Mouse (Mus musculus): ENCODE measurements around the gene Klrc3. TPM values are rescaled to one million over a fixed set of nuclear protein-coding genes. Genes with fewer than 3 reads are reported as not detected.

The Klrc3 gene
- polyA plus RNA-seq, 1 experiment from 2014 or later = not detected

GRCm38 (mm10) chr6:129608372-129608771 lies 34.8 kb downstream of the Klrc3 start:
- no peaks in the 10 kb centered on the region for H3K27me3 ChIP-seq (replicated peaks; ENCODE audit: control insufficient read depth, insufficient read depth, low read length)
- DNase-seq (ENCODE audit: low spot score) (no peak), ATAC-seq (no peak)
- H3K36me3 ChIP-seq (ENCODE audit: control insufficient read depth, insufficient read depth, low read length) = no peaks in the 10 kb centered on the region
- no peaks in the 10 kb centered on the region for H3K4me1 ChIP-seq (ENCODE audit: control insufficient read depth, insufficient read depth, low read length)
- no peak overlapping the region for H3K4me2 ChIP-seq (ENCODE audit: low read length)
- H3K27ac ChIP-seq (ENCODE audit: low read depth, low read length) = no peak overlapping the region
- no peaks in the 10 kb centered on the region for H3K9me3 ChIP-seq (replicated peaks; ENCODE audit: control insufficient read depth, low read length)
- H3K4me3 ChIP-seq (ENCODE audit: low read depth, low read length) = no peak overlapping the region
- no peak overlapping the region for H3K9ac ChIP-seq (ENCODE audit: low read length)

GRCm38 (mm10) chr6:129591508-129591907 lies 51.6 kb downstream of the Klrc3 start, which contains the start of gene Klrd1:
Klrd1 (plus strand) TSS chr6:129591782.
- no peak within 1 kb of the TSS for H3K27ac ChIP-seq (ENCODE audit: low read depth, low read length)
- no peaks in the 10 kb centered on the region for H3K4me1 ChIP-seq (ENCODE audit: control insufficient read depth, insufficient read depth, low read length)
- WGBS = 87% methylated on average over 3 of the region's 3 CpGs
- no peak within 1 kb of the TSS for H3K4me2 ChIP-seq (ENCODE audit: low read length)
- no peaks in the 10 kb centered on the region for H3K27me3 ChIP-seq (replicated peaks; ENCODE audit: control insufficient read depth, insufficient read depth, low read length)
- no peaks in the 10 kb centered on the region for H3K36me3 ChIP-seq (ENCODE audit: control insufficient read depth, insufficient read depth, low read length)
- H3K4me3 ChIP-seq (ENCODE audit: low read depth, low read length) = no peak within 1 kb of the TSS
- ATAC-seq (no peak), DNase-seq (ENCODE audit: low spot score) (no peak)
- H3K9ac ChIP-seq (ENCODE audit: low read length) = no peak within 1 kb of the TSS
- H3K9me3 ChIP-seq (replicated peaks; ENCODE audit: control insufficient read depth, low read length) = no peaks in the 10 kb centered on the region

Small RNAs within 50 kb of the gene (microRNA-seq; reads per million reads assigned to microRNA genes)
- not detected for gene Mir680-1

Other genes starting within 250 kb of the Klrc3 start
- 1.6 and 2.0 TPM in 2 replicates for gene Clec1b, start 246.0 kb downstream of the Klrc3 start, polyA plus RNA-seq (2014; fragmentation: Nextera tagmentation; extraction: Ambion mirVana)
- 0.10 and 0.19 TPM in 2 replicates for gene Clec9a, start 234.5 kb downstream of the Klrc3 start, polyA plus RNA-seq (2014; fragmentation: Nextera tagmentation; extraction: Ambion mirVana)
- 1.3 and 1.5 TPM in 2 replicates for gene Clec1a, start 191.3 kb downstream of the Klrc3 start, polyA plus RNA-seq (2014; fragmentation: Nextera tagmentation; extraction: Ambion mirVana)
- not detected in 2 replicates for gene Olr1, start 136.2 kb downstream of the Klrc3 start, polyA plus RNA-seq (2014; fragmentation: Nextera tagmentation; extraction: Ambion mirVana)
- not detected in 2 replicates for gene Tmem52b, start 130.8 kb downstream of the Klrc3 start, polyA plus RNA-seq (2014; fragmentation: Nextera tagmentation; extraction: Ambion mirVana)
- gene Gabarapl1, start 110.2 kb downstream of the Klrc3 start, polyA plus RNA-seq (2014; fragmentation: Nextera tagmentation; extraction: Ambion mirVana) = 66.3 and 87.9 TPM in 2 replicates
- not detected in 2 replicates for gene Klre1, start 65.4 kb downstream of the Klrc3 start, polyA plus RNA-seq (2014; fragmentation: Nextera tagmentation; extraction: Ambion mirVana)
- gene Klrd1, start 51.6 kb downstream of the Klrc3 start, polyA plus RNA-seq (2014; fragmentation: Nextera tagmentation; extraction: Ambion mirVana) = not detected in 2 replicates
- 0.06 TPM in 1 of 2 replicates, not detected in the other for gene Klrk1, start 19.5 kb downstream of the Klrc3 start, polyA plus RNA-seq (2014; fragmentation: Nextera tagmentation; extraction: Ambion mirVana)
- gene Klrc2, start 17.4 kb upstream of the Klrc3 start, polyA plus RNA-seq (2014; fragmentation: Nextera tagmentation; extraction: Ambion mirVana) = not detected in 2 replicates
- gene Klrc1, start 35.6 kb upstream of the Klrc3 start, polyA plus RNA-seq (2014; fragmentation: Nextera tagmentation; extraction: Ambion mirVana) = not detected in 2 replicates
- gene Klri1, start 73.8 kb upstream of the Klrc3 start, polyA plus RNA-seq (2014; fragmentation: Nextera tagmentation; extraction: Ambion mirVana) = not detected in 2 replicates
- gene Klri2, start 97.1 kb upstream of the Klrc3 start, polyA plus RNA-seq (2014; fragmentation: Nextera tagmentation; extraction: Ambion mirVana) = not detected in 2 replicates
- gene Gm156, start 140.9 kb upstream of the Klrc3 start, polyA plus RNA-seq (2014; fragmentation: Nextera tagmentation; extraction: Ambion mirVana) = not detected in 2 replicates
- not detected in 2 replicates for gene Gm17631, start 219.3 kb upstream of the Klrc3 start, polyA plus RNA-seq (2014; fragmentation: Nextera tagmentation; extraction: Ambion mirVana)
- gene Klra17, start 233.3 kb upstream of the Klrc3 start, polyA plus RNA-seq (2014; fragmentation: Nextera tagmentation; extraction: Ambion mirVana) = not detected in 2 replicates